Comparison of ENCODE assay signal across 13 mouse cellular contexts in genomic region chrX:103812690-103813089, GRCm38 (mm10).
"Had no signal": no experiment of that assay in that cellular context is flagged by ENCODE, and none has a peak within 500 bp of the region (broad histone marks: within the 10 kb centered on the region; RNA-seq: fewer than 3 reads in every experiment).

No protein-coding gene starts in this region.

- H3K4me3 ChIP-seq: limb, embryonic 12.5 days; liver, embryonic 15.5 days; midbrain, embryonic 13.5 days; stomach, embryonic 15.5 days had no signal

- H3K9ac ChIP-seq: limb, embryonic 12.5 days; liver, embryonic 15.5 days; midbrain, embryonic 13.5 days; stomach, embryonic 15.5 days had no signal

- ATAC-seq: intestine, embryonic 16.5 days; midbrain, embryonic 13.5 days had no signal

- H3K4me2 ChIP-seq: limb, embryonic 12.5 days; liver, embryonic 11.5 days; liver, embryonic 15.5 days; midbrain, embryonic 13.5 days; stomach, embryonic 15.5 days had no signal

- H3K9me3 ChIP-seq: limb, embryonic 12.5 days; liver, embryonic 15.5 days; midbrain, embryonic 13.5 days; stomach, embryonic 15.5 days had no signal

- H3K36me3 ChIP-seq: limb, embryonic 12.5 days; liver, embryonic 15.5 days; midbrain, embryonic 13.5 days; stomach, embryonic 15.5 days had no signal

- H3K27ac ChIP-seq: limb, embryonic 12.5 days; liver, embryonic 15.5 days; midbrain, embryonic 13.5 days; stomach, embryonic 15.5 days had no signal

- DNase-seq: kidney, postnatal 36 days; layer of hippocampus, adult 9-11 months; layer of hippocampus, postnatal 36 days; lung, postnatal 14 days; right cerebral cortex, postnatal 14 days; thymus, adult 2 months; thymus, postnatal 25 days had no signal

- H3K4me1 ChIP-seq: limb, embryonic 12.5 days; liver, embryonic 15.5 days; midbrain, embryonic 13.5 days; stomach, embryonic 15.5 days had no signal
